Mouse (Mus musculus) forebrain, embryonic 14.5 days (tissue): ENCODE results near the gene Thap7. TPM values are rescaled to one million over a fixed set of nuclear protein-coding genes. Genes with fewer than 3 reads are reported as not detected.
A peak's percentile ranks its signal among the peaks of the same experiment; 100 is the strongest.

Experiments used
- ATAC-seq: fragments of 200-750 bp; cut with Nextera tagmentation; 2 replicates; pipeline ENCODE4 v1.8.0; 2017; ENCODE audit warnings: mild to moderate bottlenecking, moderate library complexity
- DNase-seq: peaks from one replicate; pipeline ENCODE4 v3.0.0-alpha.2; 2015; ENCODE audit warnings: low spot score
- H3K27ac ChIP-seq: fragments of 300-500 bp; sonication (generic); 2 replicates; pipeline ENCODE4 v1.5.1; 2014; ENCODE audit warnings: low read depth, mild to moderate bottlenecking, control low read depth, low read length, moderate library complexity
- H3K27me3 ChIP-seq: fragments of 300-500 bp; sonication (generic); replicated peaks from 2 replicates; pipeline ENCODE4 v1.6.1; 2014; ENCODE audit warnings: low read length, control low read depth, mixed read lengths; ENCODE audit not compliant: control insufficient read depth, insufficient read depth
- H3K36me3 ChIP-seq: fragments of 300-500 bp; sonication (generic); 2 replicates; pipeline ENCODE4 v1.6.1; 2014; ENCODE audit warnings: low read length, control low read depth; ENCODE audit not compliant: control insufficient read depth, insufficient read depth
- H3K4me1 ChIP-seq: fragments of 300-500 bp; sonication (generic); 2 replicates; pipeline ENCODE4 v1.6.1; 2014; ENCODE audit warnings: antibody characterized with exemption, low read length, control low read depth; ENCODE audit not compliant: control insufficient read depth, insufficient read depth
- H3K4me2 ChIP-seq: fragments of 300-500 bp; sonication (generic); 2 replicates; pipeline ENCODE4 v1.6.1; 2014; ENCODE audit warnings: mild to moderate bottlenecking, control low read depth, low read length
- H3K4me3 ChIP-seq: fragments of 300-500 bp; sonication (generic); 2 replicates; pipeline ENCODE4 v1.5.1; 2014; ENCODE audit warnings: low read depth, low read length, control low read depth
- H3K9ac ChIP-seq: fragments of 300-500 bp; sonication (generic); 2 replicates; pipeline ENCODE4 v1.6.1; 2014; ENCODE audit warnings: mild to moderate bottlenecking, low read length, control low read depth, moderate library complexity
- H3K9me3 ChIP-seq: fragments of 300-500 bp; sonication (generic); replicated peaks from 2 replicates; pipeline ENCODE4 v1.6.1; 2016; ENCODE audit warnings: low read length, control low read depth, mixed read lengths; ENCODE audit not compliant: control insufficient read depth
- WGBS: fragments of 180-500 bp; shearing (Covaris S2); extraction: QIAGEN DNeasy Blood & Tissue Kit; methylation state at CpG from one replicate; pipeline ENCODE4 v1.1.7; 2014; 5-methylcytosine and 5-hydroxymethylcytosine counted together
- polyA plus RNA-seq: library from polyadenylated mRNA; unstranded; fragments of >200 nt; fragmentation: Nextera tagmentation; extraction: Ambion mirVana; gene quantifications from 2 replicates; pipeline ENCODE4 v1.2.1, GENCODE M21; 2014

Gene Thap7
- polyA plus RNA-seq, 1 experiment from 2014 or later, result 61.6 TPM

DNA sequence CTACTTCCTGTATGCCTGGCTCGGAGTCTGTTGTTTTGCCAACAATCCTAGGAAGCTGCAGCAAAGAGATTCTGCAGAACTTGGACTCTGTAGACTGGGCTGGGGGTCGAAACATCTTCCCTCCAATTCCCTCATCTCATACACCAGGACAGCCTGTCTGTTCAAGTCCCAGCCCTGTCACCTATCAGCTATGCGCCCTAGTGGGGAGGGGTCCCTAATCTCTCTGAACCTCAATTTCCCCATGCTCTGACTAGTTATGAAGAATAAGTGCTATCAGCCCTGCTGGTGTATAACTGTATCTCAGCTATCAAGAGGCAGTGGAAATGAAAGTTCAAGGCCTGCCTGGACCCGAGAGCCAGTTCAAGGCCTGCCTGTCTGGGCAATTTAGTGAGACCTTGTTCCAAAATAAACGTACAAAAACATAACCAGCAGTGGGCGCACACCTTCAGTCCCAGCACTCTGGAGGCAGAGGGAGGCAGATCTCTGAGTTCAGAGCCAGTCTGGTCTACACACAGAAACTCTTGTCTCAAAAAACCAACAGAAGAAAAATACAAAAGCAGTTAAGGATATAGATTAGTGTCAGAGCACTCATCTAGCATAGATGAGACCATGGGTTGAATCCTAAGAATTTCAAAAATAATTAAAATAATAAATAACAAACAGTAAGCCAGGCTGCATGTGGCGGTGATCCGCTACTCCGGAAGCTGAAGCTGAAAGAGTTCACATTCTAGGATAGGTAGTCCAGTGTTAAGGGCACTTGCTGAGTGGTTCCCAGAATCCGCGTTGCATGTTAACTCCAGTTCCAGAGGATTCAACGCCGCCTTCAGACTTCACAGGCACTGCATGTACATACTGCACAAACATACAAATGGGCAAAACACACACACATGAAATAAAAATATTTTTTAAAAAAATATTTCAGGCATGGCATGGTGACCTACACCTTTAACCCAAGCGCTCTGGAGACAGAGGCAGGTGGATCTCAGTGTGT lies 42.2 kb downstream of the Thap7 start:
- H3K9ac ChIP-seq, result peak overlapping the region; percentile 70
- WGBS, result 46% methylated on average over 14 of the region's 14 CpGs
- peaks cover 40% of the 10 kb centered on the region for H3K36me3 ChIP-seq
- peak overlapping the region; percentile 85 for H3K4me2 ChIP-seq
- H3K27me3 ChIP-seq, result peaks cover 10% of the 10 kb centered on the region; the same call in 1 of the 2 replicates
- peak; percentile 24 for ATAC-seq
- no peak overlapping the region for H3K27ac ChIP-seq
- DNase-seq, result peak; percentile 20
- H3K9me3 ChIP-seq, result no peaks in the 10 kb centered on the region
- peaks cover 9% of the 10 kb centered on the region; the same call in 1 of the 2 replicates for H3K4me1 ChIP-seq
- H3K4me3 ChIP-seq, result peak overlapping the region; percentile 39

GRCm38 (mm10) chr16:17486505-17486904 lies 44.4 kb downstream of the Thap7 start:
- H3K4me2 ChIP-seq, result no peak overlapping the region
- no peak for ATAC-seq
- no peak overlapping the region for H3K9ac ChIP-seq
- peak; percentile 44 for DNase-seq
- H3K36me3 ChIP-seq, result peaks cover 50% of the 10 kb centered on the region
- peaks cover 9% of the 10 kb centered on the region; the same call in 1 of the 2 replicates for H3K4me1 ChIP-seq
- peaks cover 10% of the 10 kb centered on the region; the same call in 1 of the 2 replicates for H3K27me3 ChIP-seq
- H3K9me3 ChIP-seq, result no peaks in the 10 kb centered on the region
- no peak overlapping the region for H3K27ac ChIP-seq
- no peak overlapping the region for H3K4me3 ChIP-seq
- 31% methylated on average over 3 of the region's 3 CpGs for WGBS

GRCm38 (mm10) chr16:17481465-17481864 lies 49.5 kb downstream of the Thap7 start:
- Histone ChIP-seq H3K36me3 (peaks cover 43% of the 10 kb centered on the region), H3K9me3 (no peaks in the 10 kb centered on the region), H3K27me3 (no peaks in the 10 kb centered on the region), H3K27ac (no peak overlapping the region), H3K9ac (no peak overlapping the region), H3K4me3 (no peak overlapping the region), H3K4me2 (no peak overlapping the region), H3K4me1 (0 out of 2 replicates have a peak, but pooled peaks cover 2% of the 10 kb centered on the region)
- ATAC-seq, result no peak
- DNase-seq, result no peak
- 89% methylated on average over 2 of the region's 2 CpGs for WGBS

DNA sequence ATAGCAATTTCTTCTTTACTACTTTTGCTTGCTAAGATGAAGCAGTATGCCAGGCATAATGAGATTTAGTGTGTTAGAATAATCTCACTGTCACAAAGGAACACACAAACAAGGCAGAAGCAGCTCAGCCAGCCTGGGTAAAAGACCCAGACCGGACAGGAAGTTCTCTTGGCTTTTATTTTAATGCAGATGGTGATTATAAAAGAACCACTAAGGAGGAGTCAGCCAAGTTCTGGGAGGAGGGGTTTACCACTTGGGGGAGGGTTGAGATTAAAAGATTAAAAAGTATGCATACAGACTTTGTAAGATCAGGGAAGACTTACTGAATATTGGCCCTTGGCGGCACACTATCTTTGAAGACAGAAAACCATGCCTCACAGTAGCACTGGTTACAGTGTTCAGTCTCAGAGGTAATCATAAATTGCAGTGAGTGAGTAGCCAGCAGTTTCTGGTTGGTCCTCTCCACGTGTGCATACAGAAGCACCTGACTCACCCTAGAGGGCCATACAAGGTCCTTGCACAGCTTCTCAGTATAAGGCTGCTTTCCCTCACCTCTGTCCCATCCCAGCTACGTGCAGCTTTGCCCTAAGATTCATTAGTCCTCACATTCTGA lies 52.5 kb downstream of the Thap7 start:
- Histone ChIP-seq H3K9ac (no peak overlapping the region), H3K27ac (no peak overlapping the region), H3K36me3 (peaks cover 16% of the 10 kb centered on the region; the same call in 1 of the 2 replicates), H3K9me3 (no peaks in the 10 kb centered on the region), H3K4me3 (no peak overlapping the region), H3K4me1 (0 out of 2 replicates have a peak, but pooled peaks cover 2% of the 10 kb centered on the region), H3K4me2 (no peak overlapping the region), H3K27me3 (no peaks in the 10 kb centered on the region)
- ATAC-seq (no peak), DNase-seq (no peak)
- WGBS, result 81% methylated on average over 4 of the region's 4 CpGs

Other genes with a start within 250 kb of the Thap7 start
- gene Serpind1, start 199.8 kb downstream of the Thap7 start, polyA plus RNA-seq, result 1.4 and 3.1 TPM in 2 replicates
- 11.1 and 11.6 TPM in 2 replicates for gene Snap29, start 125.2 kb downstream of the Thap7 start, polyA plus RNA-seq
- 49.6 and 51.0 TPM in 2 replicates for gene Pi4ka, start 124.8 kb downstream of the Thap7 start, polyA plus RNA-seq
- 79.4 and 107 TPM in 2 replicates for gene Crkl, start 79.1 kb downstream of the Thap7 start, polyA plus RNA-seq
- 7.0 and 8.5 TPM in 2 replicates for gene Aifm3, start 41.5 kb downstream of the Thap7 start, polyA plus RNA-seq
- 87.6 and 91.9 TPM in 2 replicates for gene Lztr1, start 22.4 kb downstream of the Thap7 start, polyA plus RNA-seq
- gene Lrrc74b, start 30.1 kb upstream of the Thap7 start, polyA plus RNA-seq, result 0.62 and 1.1 TPM in 2 replicates
- 1.1 and 1.3 TPM in 2 replicates for gene P2rx6, start 30.7 kb upstream of the Thap7 start, polyA plus RNA-seq
- 23.3 and 27.1 TPM in 2 replicates for gene Slc7a4, start 52.1 kb upstream of the Thap7 start, polyA plus RNA-seq
- gene Smpd4, start 88.2 kb upstream of the Thap7 start, polyA plus RNA-seq, result 34.3 and 35.7 TPM in 2 replicates
- gene Ccdc74a, start 115.3 kb upstream of the Thap7 start, polyA plus RNA-seq, result 4.8 and 5.7 TPM in 2 replicates
- 23.4 and 31.8 TPM in 2 replicates for gene Med15, start 201.8 kb upstream of the Thap7 start, polyA plus RNA-seq
- 68.2 and 71.9 TPM in 2 replicates for gene Klhl22, start 228.5 kb upstream of the Thap7 start, polyA plus RNA-seq